In genomic region chr13:52323691-52324090, GRCm38 (mm10) we compare ENCODE assay signal across 16 mouse cellular contexts.
DNase-seq lines count a peak whose midpoint lies in the region; ATAC-seq and TF ChIP-seq lines count a peak whose summit lies in the region.
"Had no signal": no experiment of that assay in that cellular context is flagged by ENCODE, and none has a peak within 500 bp of the region (broad histone marks: within the 10 kb centered on the region; RNA-seq: fewer than 3 reads in every experiment).

No protein-coding gene starts in this region.

- no peaks in the 10 kb centered on the region for H3K4me1 ChIP-seq in heart, adult 2 months (ENCODE audit: control insufficient read depth, insufficient read depth, low read length)
- H3K4me1 ChIP-seq in liver, embryonic 11.5 days (replicated peaks; ENCODE audit: control insufficient read depth, insufficient read depth, low read length), result no peaks in the 10 kb centered on the region
- no peaks in the 10 kb centered on the region for H3K4me1 ChIP-seq in liver, postnatal 0 days (ENCODE audit: insufficient read depth)
- H3K4me1 ChIP-seq: embryonic facial prominence, embryonic 15.5 days; liver, embryonic 13.5 days had no signal

- H3K9me3 ChIP-seq in liver, embryonic 11.5 days (ENCODE audit: control insufficient read depth, low read length), result no peaks in the 10 kb centered on the region
- no peaks in the 10 kb centered on the region for H3K9me3 ChIP-seq in liver, postnatal 0 days (ENCODE audit: low read length)
- H3K9me3 ChIP-seq: embryonic facial prominence, embryonic 15.5 days; heart, embryonic 12.5 days; liver, embryonic 13.5 days; megakaryocyte, embryonic 14.5 days had no signal

- no peak overlapping the region for H3K4me2 ChIP-seq in liver, embryonic 11.5 days
- no peak overlapping the region for H3K4me2 ChIP-seq in liver, postnatal 0 days (ENCODE audit: low read depth, low read length)
- H3K4me2 ChIP-seq: embryonic facial prominence, embryonic 15.5 days; heart, embryonic 12.5 days; liver, embryonic 13.5 days had no signal

- TF ChIP-seq POLR2A in heart, adult 2 months (IDR thresholded peaks at IDR 0.05; ENCODE audit: insufficient read depth, low read depth, low read length), result no peak

- H3K36me3 ChIP-seq in heart, adult 2 months (ENCODE audit: control insufficient read depth, insufficient read depth, low read length), result no peaks in the 10 kb centered on the region
- H3K36me3 ChIP-seq in liver, embryonic 11.5 days (ENCODE audit: control insufficient read depth, insufficient read depth, low read length), result no peaks in the 10 kb centered on the region
- H3K36me3 ChIP-seq in liver, postnatal 0 days (replicated peaks; ENCODE audit: insufficient read depth, low read length), result no peaks in the 10 kb centered on the region
- H3K36me3 ChIP-seq: embryonic facial prominence, embryonic 15.5 days; heart, embryonic 12.5 days; liver, embryonic 13.5 days had no signal

- H3K27ac ChIP-seq in heart, adult 2 months, result no peak overlapping the region
- no peak overlapping the region for H3K27ac ChIP-seq in liver, embryonic 11.5 days (ENCODE audit: low read depth, low read length)
- no peak overlapping the region for H3K27ac ChIP-seq in liver, postnatal 0 days (ENCODE audit: low read depth)
- H3K27ac ChIP-seq: embryonic facial prominence, embryonic 15.5 days; liver, embryonic 13.5 days had no signal

- no peak for TF ChIP-seq EP300 in heart, adult 2 months (IDR thresholded peaks at IDR 0.05; ENCODE audit: insufficient read depth, low read depth, low read length)
- no peak for TF ChIP-seq EP300 in liver, postnatal 0 days (IDR thresholded peaks at IDR 0.05; ENCODE audit: low read depth)

- no peaks in the 10 kb centered on the region for H3K79me2 ChIP-seq in heart, adult 2 months (replicated peaks; ENCODE audit: control insufficient read depth, insufficient read depth, low read length)

- no peak overlapping the region for H3K4me3 ChIP-seq in heart, adult 2 months
- no peak overlapping the region for H3K4me3 ChIP-seq in liver, embryonic 11.5 days (ENCODE audit: low read depth, low read length)
- no peak overlapping the region for H3K4me3 ChIP-seq in liver, postnatal 0 days (ENCODE audit: low read depth, low read length)
- H3K4me3 ChIP-seq: embryonic facial prominence, embryonic 15.5 days; heart, embryonic 12.5 days; liver, embryonic 13.5 days; megakaryocyte, embryonic 14.5 days had no signal

- no peaks in the 10 kb centered on the region for H3K27me3 ChIP-seq in heart, adult 2 months (ENCODE audit: control insufficient read depth, insufficient read depth, low read length)
- H3K27me3 ChIP-seq in liver, embryonic 11.5 days (replicated peaks; ENCODE audit: control insufficient read depth, insufficient read depth, low read length), result no peaks in the 10 kb centered on the region
- H3K27me3 ChIP-seq in liver, postnatal 0 days (ENCODE audit: insufficient read depth, low read length), result no peaks in the 10 kb centered on the region
- H3K27me3 ChIP-seq: embryonic facial prominence, embryonic 15.5 days; heart, embryonic 12.5 days; liver, embryonic 13.5 days had no signal

- no peak overlapping the region for H3K9ac ChIP-seq in heart, adult 2 months (ENCODE audit: low read depth, low read length)
- H3K9ac ChIP-seq in liver, embryonic 11.5 days (ENCODE audit: low read depth, low read length), result no peak overlapping the region
- H3K9ac ChIP-seq in liver, postnatal 0 days (replicated peaks), result no peak overlapping the region
- H3K9ac ChIP-seq: embryonic facial prominence, embryonic 15.5 days; heart, embryonic 12.5 days; liver, embryonic 13.5 days had no signal

- DNase-seq in heart, adult 11 months, result peak; percentile 59
- DNase-seq in heart, adult 2 months, result no peak
- peak; percentile 6 for DNase-seq in liver, embryonic 11.5 days (ENCODE audit: low spot score)
- DNase-seq in liver, postnatal 0 days, result no peak
- peak; percentile 9 for DNase-seq in MN1 (ENCODE audit: low spot score)
- peak; percentile 65 for DNase-seq in brain, adult 2 months (ENCODE audit: low read depth, low spot score)
- DNase-seq: gastrocnemius, postnatal 14 days; kidney, adult 11 months; layer of hippocampus, adult 9-11 months; liver, embryonic 13.5 days; right cerebral cortex, postnatal 14 days; thymus, adult 2 months had no signal

- intact Hi-C loops in heart, adult 2 months (cut with DNase I), result no loop called here

- no peak for TF ChIP-seq CTCF in heart, adult 2 months (IDR thresholded peaks at IDR 0.05)
- no peak for TF ChIP-seq CTCF in liver, postnatal 0 days (IDR thresholded peaks at IDR 0.05; ENCODE audit: low read depth)

- 35% methylated on average over 3 of the region's 3 CpGs for WGBS in heart, adult 2 months
- WGBS in liver, embryonic 11.5 days, result 70% methylated on average over 3 of the region's 3 CpGs
- 71% methylated on average over 3 of the region's 3 CpGs for WGBS in liver, postnatal 0 days (ENCODE audit: insufficient replicate concordance)

- no peak for ATAC-seq in liver, embryonic 11.5 days (replicated peaks; ENCODE audit: low FRiP score)
- ATAC-seq in liver, postnatal 0 days, result no peak
- ATAC-seq in megakaryocyte progenitor cell, adult 5-6 weeks (replicated peaks; ENCODE audit: poor library complexity), result no peak

Comparison
In these comparisons a context has a peak if more than half of its experiments do, and no peak if none do; other contexts are left out.
1. DNase-seq: peak in heart, adult 11 months (single experiment), liver, embryonic 11.5 days (single experiment), MN1 (single experiment) and brain, adult 2 months (single experiment); none in heart, adult 2 months (0 of 2) and liver, postnatal 0 days (single experiment).